Mouse (Mus musculus): ENCODE measurements at regions not wholly inside any gene's neighbourhood (a gene's known extent, or its start where the extent isn't known, plus 50 kb on each side); places are given as distances from the start of the nearest gene placed in this dataset.

DNA sequence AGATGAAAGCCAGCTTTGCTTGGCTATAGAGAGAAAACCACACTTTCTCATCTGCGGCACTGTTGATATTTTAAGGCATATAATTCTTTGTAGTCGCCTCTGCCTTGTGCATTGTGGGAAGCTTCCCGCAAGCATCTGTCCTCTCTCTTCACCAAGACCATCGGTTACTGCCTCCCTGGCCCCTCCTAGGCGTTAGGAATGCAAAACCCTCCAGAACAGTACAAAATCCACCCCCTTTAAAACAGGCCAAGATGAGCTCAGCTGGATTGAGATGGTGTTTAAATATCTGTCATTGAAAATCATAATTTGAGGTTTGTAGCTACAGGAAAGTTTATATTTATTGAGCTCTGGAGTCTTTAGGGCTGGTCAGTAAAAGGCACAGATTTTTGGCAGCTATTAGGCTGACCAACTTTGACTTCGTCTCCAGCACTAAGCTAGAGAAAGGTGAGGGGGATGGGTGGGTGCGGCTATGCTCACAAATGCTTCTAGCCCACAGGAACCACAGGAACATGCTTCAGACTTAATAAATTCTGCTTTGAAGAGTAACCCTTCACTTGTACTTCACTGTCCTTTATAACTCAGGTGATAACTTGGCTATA is 856.7 kb upstream of the Adgrl2 start:
- 69% methylated on average over 7 of the region's 7 CpGs for WGBS
- ATAC-seq (replicated peaks; ENCODE audit: insufficient number of reproducible peaks, insufficient read depth, low FRiP score, low read depth) = no peak
- Histone ChIP-seq H3K27me3 (no peaks in the 10 kb centered on the region), H3K4me1 (replicated peaks) (peaks cover 12% of the 10 kb centered on the region), H3K4me3 (no peak overlapping the region), H3K9ac (no peak overlapping the region), H3K4me2 (no peak overlapping the region), H3K27ac (no peak overlapping the region), H3K9me3 (replicated peaks) (no peaks in the 10 kb centered on the region), H3K36me3 (no peaks in the 10 kb centered on the region)

DNA sequence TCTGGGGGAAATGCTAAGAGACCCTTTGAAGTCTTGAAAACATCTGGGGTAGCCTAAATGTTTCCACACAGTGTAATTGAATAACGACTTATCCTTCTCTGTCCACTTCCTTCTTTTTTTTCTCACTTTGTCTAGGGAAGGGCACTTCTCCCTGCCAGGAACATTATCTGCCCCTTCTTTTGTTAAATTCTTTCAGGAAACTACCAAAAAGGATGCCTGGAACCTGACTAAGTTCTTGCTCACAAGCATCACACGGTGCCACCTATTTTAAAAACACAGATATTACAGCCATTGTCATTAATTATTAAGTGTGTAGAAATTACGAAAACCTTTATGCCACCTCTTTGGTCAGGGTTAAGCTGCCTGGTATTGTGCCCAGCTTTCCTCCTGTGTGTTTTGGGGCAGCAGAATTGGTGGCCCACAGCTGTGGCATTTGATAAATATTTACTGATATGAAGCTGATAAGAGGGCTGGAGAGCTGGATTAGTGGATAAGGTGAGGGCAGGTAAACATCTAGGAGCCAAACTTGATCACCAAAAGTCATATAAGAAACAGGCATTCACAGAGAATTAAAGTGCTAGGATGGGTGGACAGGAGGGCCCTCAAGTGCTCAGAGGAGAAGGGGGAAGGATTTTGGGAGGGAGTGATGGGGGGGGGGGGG is 855.6 kb upstream of the Adgrl2 start:
- Histone ChIP-seq H3K4me1 (replicated peaks) (peaks cover 12% of the 10 kb centered on the region), H3K36me3 (no peaks in the 10 kb centered on the region), H3K9me3 (replicated peaks) (no peaks in the 10 kb centered on the region), H3K4me3 (no peak overlapping the region), H3K27ac (no peak overlapping the region), H3K27me3 (no peaks in the 10 kb centered on the region), H3K9ac (no peak overlapping the region), H3K4me2 (no peak overlapping the region)
- no peak for ATAC-seq (replicated peaks; ENCODE audit: insufficient number of reproducible peaks, insufficient read depth, low FRiP score, low read depth)
- 59% methylated on average over 3 of the region's 3 CpGs for WGBS

DNA sequence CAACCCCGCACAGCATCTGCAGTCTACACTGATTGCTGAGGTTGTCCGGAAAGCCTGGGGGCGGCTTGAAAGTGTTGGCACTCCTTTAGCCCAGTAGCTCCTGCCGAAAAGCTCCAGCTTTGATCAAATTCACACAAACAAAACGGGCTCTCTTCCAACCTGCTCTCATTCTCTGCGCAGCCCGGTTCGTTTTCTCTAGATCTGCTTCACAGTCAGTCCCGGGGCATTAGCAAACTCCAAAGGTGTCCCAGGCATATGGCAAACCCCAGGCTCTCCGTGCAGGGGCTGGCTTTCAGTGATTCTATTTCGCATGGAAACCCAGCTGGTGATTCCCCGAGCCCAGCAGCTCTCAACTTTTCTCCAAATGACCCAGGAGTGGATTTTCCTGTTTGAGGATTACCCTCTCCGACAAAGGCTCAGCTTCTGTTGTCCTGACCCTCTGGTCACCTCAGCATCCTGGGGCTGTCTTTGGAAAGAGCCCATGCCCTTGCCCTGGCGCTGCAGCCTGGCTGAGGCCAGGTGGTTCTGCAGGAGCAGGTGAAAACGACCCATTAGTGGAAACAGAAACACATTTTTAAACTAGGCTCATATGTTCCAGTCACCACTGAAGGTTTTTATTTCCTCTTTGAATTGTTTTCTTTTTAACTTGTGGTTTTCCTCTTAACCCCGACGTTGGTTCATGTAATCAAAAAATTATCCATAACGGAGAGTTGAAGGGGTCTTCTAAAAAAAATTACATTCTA is 854.9 kb upstream of the Adgrl2 start:
- H3K4me1 ChIP-seq (replicated peaks) = peaks cover 12% of the 10 kb centered on the region
- peak overlapping the region; percentile 23; the same call in 1 of the 2 replicates for H3K9ac ChIP-seq
- H3K4me3 ChIP-seq = peak overlapping the region; percentile 34
- WGBS = 14% methylated on average over 18 of the region's 18 CpGs
- H3K27me3 ChIP-seq = no peaks in the 10 kb centered on the region
- H3K27ac ChIP-seq = no peak overlapping the region
- H3K9me3 ChIP-seq (replicated peaks) = no peaks in the 10 kb centered on the region
- no peak for ATAC-seq (replicated peaks; ENCODE audit: insufficient number of reproducible peaks, insufficient read depth, low FRiP score, low read depth)
- no peaks in the 10 kb centered on the region for H3K36me3 ChIP-seq
- peak overlapping the region; percentile 66 for H3K4me2 ChIP-seq

DNA sequence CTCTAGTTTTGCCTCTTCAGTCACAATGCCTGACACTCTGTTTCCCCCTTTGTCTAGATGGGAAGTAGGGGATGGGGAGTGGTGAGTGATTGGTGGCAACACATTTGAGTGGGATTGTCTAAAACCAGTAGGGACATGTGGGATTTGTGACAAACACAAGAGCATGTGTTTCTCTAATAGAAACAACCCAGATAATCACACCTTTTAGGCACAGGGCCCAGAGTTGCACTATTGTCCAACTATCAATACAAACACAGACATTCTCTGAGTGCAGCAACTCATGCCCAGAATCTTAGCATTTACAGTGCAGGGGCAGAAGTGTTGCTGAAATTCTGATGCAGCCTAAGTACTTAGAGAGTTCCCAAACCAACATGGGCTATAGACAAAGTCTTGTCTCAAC is 847.6 kb upstream of the Adgrl2 start:
- Histone ChIP-seq H3K4me1 (replicated peaks) (no peaks in the 10 kb centered on the region), H3K27me3 (no peaks in the 10 kb centered on the region), H3K27ac (no peak overlapping the region), H3K4me2 (no peak overlapping the region), H3K36me3 (no peaks in the 10 kb centered on the region), H3K9me3 (replicated peaks) (no peaks in the 10 kb centered on the region), H3K9ac (no peak overlapping the region), H3K4me3 (no peak overlapping the region)
- ATAC-seq (replicated peaks; ENCODE audit: insufficient number of reproducible peaks, insufficient read depth, low FRiP score, low read depth) = no peak

DNA sequence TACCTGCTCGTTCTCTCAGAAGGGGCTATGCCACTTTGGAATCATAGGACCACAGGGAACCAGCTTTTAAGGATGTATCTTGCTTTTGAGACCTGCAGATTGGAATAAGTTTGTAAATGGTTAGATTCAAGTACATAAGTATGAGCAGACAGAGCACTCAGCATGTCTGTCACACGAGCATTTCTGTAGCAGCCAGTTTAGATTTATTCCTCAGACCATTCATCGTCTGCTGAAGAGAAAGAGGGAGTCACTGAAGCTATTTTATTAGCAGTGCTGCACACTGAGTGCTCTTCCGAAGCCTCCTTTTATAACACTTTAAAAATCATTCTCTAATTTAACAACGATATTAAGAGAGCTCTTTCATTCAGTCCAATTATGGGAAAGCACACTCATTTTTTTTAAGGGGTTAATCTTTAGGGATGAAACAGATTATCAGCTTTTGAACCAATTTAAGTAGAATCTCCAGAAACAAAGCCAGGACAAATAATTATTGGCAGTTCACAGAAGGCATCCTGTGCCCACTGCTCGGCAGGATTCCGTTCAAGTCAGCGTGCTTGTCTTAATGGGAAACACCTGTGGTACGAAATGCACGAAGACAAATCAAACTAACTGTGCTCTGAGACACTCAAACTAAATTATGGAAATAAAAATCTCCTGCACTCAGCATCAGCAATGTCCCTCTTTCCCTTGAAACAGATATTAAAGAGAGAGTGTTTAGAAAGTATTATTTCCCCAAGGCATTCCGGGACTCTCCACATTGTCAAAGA is 846.3 kb upstream of the Adgrl2 start:
- no peak for ATAC-seq (replicated peaks; ENCODE audit: insufficient number of reproducible peaks, insufficient read depth, low FRiP score, low read depth)
- no peaks in the 10 kb centered on the region for H3K27me3 ChIP-seq
- no peaks in the 10 kb centered on the region for H3K9me3 ChIP-seq (replicated peaks)
- no peaks in the 10 kb centered on the region for H3K4me1 ChIP-seq (replicated peaks)
- H3K27ac ChIP-seq = no peak overlapping the region
- H3K36me3 ChIP-seq = no peaks in the 10 kb centered on the region
- H3K4me3 ChIP-seq = no peak overlapping the region
- H3K4me2 ChIP-seq = no peak overlapping the region
- no peak overlapping the region for H3K9ac ChIP-seq
- 67% methylated on average over 11 of the region's 11 CpGs for WGBS

DNA sequence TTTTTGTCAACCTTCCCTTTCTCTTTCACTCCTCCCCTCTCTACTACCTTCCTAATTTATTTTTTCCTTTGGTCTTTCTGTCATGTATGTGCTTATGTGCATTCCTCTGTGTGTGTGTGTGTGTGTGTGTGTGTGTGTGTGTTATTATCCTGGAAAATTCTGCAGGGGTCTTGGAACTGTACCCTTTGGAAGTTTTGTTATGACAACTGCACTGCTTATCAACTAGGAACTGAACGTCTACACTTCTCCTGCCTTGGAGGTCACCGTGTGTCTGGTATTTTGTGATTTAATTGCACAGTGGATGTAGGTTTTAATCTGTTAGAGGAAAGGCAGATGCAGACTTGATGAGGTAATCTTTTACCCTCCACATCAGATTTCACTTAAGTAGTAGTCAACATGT is 836.8 kb upstream of the Adgrl2 start:
- H3K27me3 ChIP-seq = no peaks in the 10 kb centered on the region
- no peak overlapping the region for H3K27ac ChIP-seq
- H3K9ac ChIP-seq = no peak overlapping the region
- no peak for ATAC-seq (replicated peaks; ENCODE audit: insufficient number of reproducible peaks, insufficient read depth, low FRiP score, low read depth)
- no peaks in the 10 kb centered on the region for H3K9me3 ChIP-seq (replicated peaks)
- 26% methylated on average over 2 of the region's 2 CpGs for WGBS
- H3K4me1 ChIP-seq (replicated peaks) = no peaks in the 10 kb centered on the region
- H3K36me3 ChIP-seq = no peaks in the 10 kb centered on the region
- H3K4me3 ChIP-seq = no peak overlapping the region
- no peak overlapping the region for H3K4me2 ChIP-seq

DNA sequence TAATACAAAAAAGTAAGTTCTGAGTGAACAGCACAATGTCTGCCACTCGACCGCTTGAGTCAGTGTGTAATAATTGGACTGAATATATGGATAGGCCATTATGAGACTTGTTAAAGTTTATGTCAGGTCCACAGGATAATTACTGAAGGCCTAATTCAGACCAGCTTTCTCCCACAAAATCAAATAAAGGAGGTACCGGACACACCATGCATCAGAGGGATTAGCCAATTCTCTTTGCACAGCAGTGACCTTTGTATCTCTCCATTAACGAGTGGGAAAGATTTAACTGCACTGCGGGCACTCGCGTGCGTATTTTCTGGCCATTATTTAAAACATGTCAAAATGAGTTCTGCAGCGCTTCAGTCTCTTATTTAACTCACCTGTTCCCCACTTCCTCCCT is 836.4 kb upstream of the Adgrl2 start:
- H3K36me3 ChIP-seq = no peaks in the 10 kb centered on the region
- H3K9me3 ChIP-seq (replicated peaks) = no peaks in the 10 kb centered on the region
- no peak for ATAC-seq (replicated peaks; ENCODE audit: insufficient number of reproducible peaks, insufficient read depth, low FRiP score, low read depth)
- no peak overlapping the region for H3K4me3 ChIP-seq
- 75% methylated on average over 9 of the region's 9 CpGs for WGBS
- H3K4me1 ChIP-seq (replicated peaks) = no peaks in the 10 kb centered on the region
- H3K9ac ChIP-seq = no peak overlapping the region
- H3K4me2 ChIP-seq = no peak overlapping the region
- no peak overlapping the region for H3K27ac ChIP-seq
- H3K27me3 ChIP-seq = no peaks in the 10 kb centered on the region

DNA sequence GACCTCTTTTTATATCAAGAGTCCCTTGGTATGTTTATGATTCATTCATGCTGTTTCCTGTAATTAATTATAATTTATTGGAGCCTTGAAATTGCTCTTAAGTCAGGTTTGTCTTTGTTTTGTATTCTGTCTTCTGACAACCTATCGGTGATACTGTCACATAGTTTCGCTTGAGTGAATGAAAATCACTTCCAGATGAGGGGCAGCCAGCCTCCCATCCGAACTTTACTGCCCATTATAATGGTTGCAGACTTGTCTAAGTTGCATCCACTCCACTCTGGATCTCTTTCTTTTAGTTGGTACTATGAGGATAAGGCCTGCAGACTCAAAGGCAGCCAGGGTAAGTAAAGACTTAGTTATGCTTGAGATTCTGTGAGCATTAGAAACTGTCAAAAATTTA is 830.3 kb upstream of the Adgrl2 start:
- Histone ChIP-seq H3K27ac (no peak overlapping the region), H3K27me3 (no peaks in the 10 kb centered on the region), H3K4me3 (no peak overlapping the region), H3K4me1 (replicated peaks) (no peaks in the 10 kb centered on the region), H3K36me3 (no peaks in the 10 kb centered on the region), H3K9me3 (replicated peaks) (no peaks in the 10 kb centered on the region), H3K9ac (no peak overlapping the region), H3K4me2 (no peak overlapping the region)
- WGBS = 79% methylated on average over 3 of the region's 3 CpGs
- ATAC-seq (replicated peaks; ENCODE audit: insufficient number of reproducible peaks, insufficient read depth, low FRiP score, low read depth) = no peak

DNA sequence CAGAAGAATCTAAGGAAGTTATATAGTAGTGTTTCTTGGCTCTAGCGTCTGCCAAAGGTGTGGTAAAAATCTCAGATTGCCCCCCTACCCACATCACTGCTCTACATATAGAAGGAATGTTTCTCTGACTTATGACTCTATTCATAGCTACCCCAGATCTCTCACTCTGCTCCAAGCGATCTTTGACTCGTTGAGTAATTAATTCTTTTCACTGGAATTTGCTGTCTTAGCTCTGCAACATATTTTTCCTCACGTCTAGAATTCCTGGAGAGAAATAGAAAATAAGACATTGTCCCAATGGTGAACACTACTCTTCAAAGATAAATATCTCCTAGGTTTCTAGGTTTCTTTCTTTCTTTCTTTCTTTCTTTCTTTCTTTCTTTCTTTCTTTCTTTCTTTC is 829.5 kb upstream of the Adgrl2 start:
- no peaks in the 10 kb centered on the region for H3K36me3 ChIP-seq
- no peak overlapping the region for H3K9ac ChIP-seq
- H3K4me2 ChIP-seq = no peak overlapping the region
- no peaks in the 10 kb centered on the region for H3K4me1 ChIP-seq (replicated peaks)
- WGBS = 57% methylated on average over 4 of the region's 4 CpGs
- no peak for ATAC-seq (replicated peaks; ENCODE audit: insufficient number of reproducible peaks, insufficient read depth, low FRiP score, low read depth)
- H3K27ac ChIP-seq = no peak overlapping the region
- H3K4me3 ChIP-seq = no peak overlapping the region
- no peaks in the 10 kb centered on the region for H3K9me3 ChIP-seq (replicated peaks)
- no peaks in the 10 kb centered on the region for H3K27me3 ChIP-seq

DNA sequence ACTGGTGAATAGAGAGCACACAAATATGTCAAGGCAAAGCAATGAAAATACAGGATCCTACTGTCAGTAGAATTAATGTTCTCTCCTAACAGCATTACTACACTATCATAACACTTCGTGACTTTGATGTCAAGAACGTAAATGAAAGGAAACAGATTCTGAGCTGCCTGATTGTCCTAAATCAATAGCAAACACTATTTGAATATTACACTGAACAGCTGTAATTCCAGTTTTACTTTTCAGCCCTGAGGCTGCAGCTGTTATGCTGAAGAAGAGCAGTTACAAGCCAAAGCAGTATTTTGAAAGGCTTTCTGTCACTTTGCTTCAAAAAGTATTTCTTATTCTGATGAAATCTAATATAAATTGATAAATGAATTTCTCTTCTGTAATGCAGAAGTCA is 828.7 kb upstream of the Adgrl2 start:
- Histone ChIP-seq H3K4me3 (no peak overlapping the region), H3K27ac (no peak overlapping the region), H3K27me3 (no peaks in the 10 kb centered on the region), H3K9me3 (replicated peaks) (no peaks in the 10 kb centered on the region), H3K4me2 (no peak overlapping the region), H3K4me1 (replicated peaks) (no peaks in the 10 kb centered on the region), H3K36me3 (no peaks in the 10 kb centered on the region), H3K9ac (no peak overlapping the region)
- no peak for ATAC-seq (replicated peaks; ENCODE audit: insufficient number of reproducible peaks, insufficient read depth, low FRiP score, low read depth)
- WGBS = 73% methylated on average over 2 of the region's 2 CpGs

DNA sequence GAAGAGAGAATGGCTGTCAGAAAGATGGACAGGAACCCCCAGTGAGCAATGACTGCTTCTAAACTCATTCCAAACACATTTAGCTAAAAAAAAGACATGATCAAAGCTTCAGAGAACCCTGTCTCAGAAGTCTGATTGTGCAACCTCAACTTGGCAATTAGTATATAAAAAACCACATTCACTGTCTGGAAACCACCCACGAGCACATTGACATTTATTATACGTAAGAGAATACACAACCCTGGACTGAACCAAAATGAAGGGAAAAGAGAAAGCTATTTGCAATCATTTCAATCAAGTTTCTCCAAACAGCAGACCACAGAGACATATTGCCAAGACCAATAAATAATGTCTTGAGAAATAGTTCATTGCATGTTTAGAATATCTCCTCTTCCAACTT is 820.7 kb upstream of the Adgrl2 start:
- Histone ChIP-seq H3K27ac (no peak overlapping the region), H3K27me3 (no peaks in the 10 kb centered on the region), H3K4me3 (no peak overlapping the region), H3K36me3 (no peaks in the 10 kb centered on the region), H3K9me3 (replicated peaks) (no peaks in the 10 kb centered on the region), H3K4me2 (no peak overlapping the region), H3K9ac (no peak overlapping the region), H3K4me1 (replicated peaks) (no peaks in the 10 kb centered on the region)
- no peak for ATAC-seq (replicated peaks; ENCODE audit: insufficient number of reproducible peaks, insufficient read depth, low FRiP score, low read depth)
- 74% methylated on average over 2 of the region's 2 CpGs for WGBS

All from heart, embryonic 15.5 days (tissue).